41 mouse cellular contexts compared by ENCODE assay signal in genomic region chr3:103755351-103755750, GRCm38 (mm10). TPM values are rescaled to one million over a fixed set of nuclear protein-coding genes. Genes with fewer than 3 reads are reported as not detected.
"Had no signal": no experiment of that assay in that cellular context is flagged by ENCODE, and none has a peak within 500 bp of the region (broad histone marks: within the 10 kb centered on the region; RNA-seq: fewer than 3 reads in every experiment).

No protein-coding gene starts in this region.

- H3K4me3 ChIP-seq: forebrain, embryonic 15.5 days; hindbrain, embryonic 13.5 days; hindbrain, embryonic 15.5 days; kidney, embryonic 15.5 days; limb, embryonic 13.5 days; limb, embryonic 15.5 days; liver, embryonic 12.5 days had no signal

- H3K27me3 ChIP-seq: forebrain, embryonic 15.5 days; hindbrain, embryonic 13.5 days; hindbrain, embryonic 15.5 days; kidney, embryonic 15.5 days; limb, embryonic 13.5 days; limb, embryonic 15.5 days; liver, embryonic 12.5 days had no signal

- H3K9ac ChIP-seq: forebrain, embryonic 15.5 days; forebrain, postnatal 0 days; hindbrain, embryonic 13.5 days; hindbrain, embryonic 15.5 days; kidney, embryonic 15.5 days; limb, embryonic 13.5 days; limb, embryonic 15.5 days; liver, embryonic 12.5 days; liver, embryonic 14.5 days had no signal

- H3K4me2 ChIP-seq: forebrain, embryonic 15.5 days; heart, embryonic 11.5 days; hindbrain, embryonic 13.5 days; hindbrain, embryonic 15.5 days; kidney, embryonic 15.5 days; limb, embryonic 13.5 days; limb, embryonic 15.5 days; liver, embryonic 12.5 days had no signal

- DNase-seq: forebrain, postnatal 0 days; gastrocnemius, postnatal 14 days; gastrocnemius, postnatal 36 days; kidney, adult 11 months; kidney, adult 2 months; kidney, adult 9 months; kidney, postnatal 14 days; kidney, postnatal 36 days; layer of hippocampus, adult 9-11 months; layer of hippocampus, postnatal 36 days; left cerebral cortex, postnatal 4 days had no signal

- H3K27ac ChIP-seq: forebrain, embryonic 15.5 days; hindbrain, embryonic 13.5 days; hindbrain, embryonic 15.5 days; hindbrain, postnatal 0 days; kidney, embryonic 15.5 days; kidney, postnatal 0 days; limb, embryonic 13.5 days; limb, embryonic 15.5 days; liver, embryonic 12.5 days; liver, embryonic 14.5 days had no signal

- ATAC-seq: forebrain, embryonic 15.5 days; forebrain, postnatal 0 days; hindbrain, postnatal 0 days; intestine, embryonic 16.5 days; liver, embryonic 12.5 days had no signal

- H3K4me1 ChIP-seq: forebrain, embryonic 15.5 days; hindbrain, embryonic 13.5 days; hindbrain, embryonic 15.5 days; kidney, embryonic 15.5 days; limb, embryonic 13.5 days; limb, embryonic 15.5 days had no signal

- H3K9me3 ChIP-seq: forebrain, embryonic 15.5 days; hindbrain, embryonic 13.5 days; hindbrain, embryonic 15.5 days; kidney, embryonic 15.5 days; limb, embryonic 13.5 days; limb, embryonic 15.5 days; liver, embryonic 12.5 days had no signal

RNA-seq across cellular contexts. Expression of gene Gm10964, which starts 16.2 kb away (rescaled TPM):
- total RNA-seq: forebrain, postnatal 0 days; gastrocnemius, adult 18-20 months; gastrocnemius, adult 8-10 months; gastrocnemius, postnatal 14 days; gastrocnemius, postnatal 36 days; heart, adult 8-10 months; hematopoietic stem cell, adult 5-6 weeks; hindbrain, postnatal 0 days; layer of hippocampus, adult 18-20 months; layer of hippocampus, adult 8-10 months; layer of hippocampus, postnatal 14 days; layer of hippocampus, postnatal 36 days; left cerebral cortex, adult 18-20 months; left cerebral cortex, adult 8-10 months; left cerebral cortex, postnatal 10 days; left cerebral cortex, postnatal 25 days; left cerebral cortex, postnatal 4 days; liver, adult 2 months had no signal
- polyA plus RNA-seq: forebrain, embryonic 15.5 days; forebrain, postnatal 0 days; gonadal fat pad, adult 2 months; heart, embryonic 11.5 days; hindbrain, embryonic 11.5 days; hindbrain, embryonic 13.5 days; hindbrain, embryonic 15.5 days; hindbrain, postnatal 0 days; intestine, embryonic 14.5 days; intestine, embryonic 16.5 days; kidney, adult 2 months; kidney, embryonic 15.5 days; kidney, postnatal 0 days; large intestine, adult 2 months; limb, embryonic 11.5 days; limb, embryonic 13.5 days; limb, embryonic 15.5 days; liver, adult 2 months; liver, embryonic 12.5 days; liver, embryonic 14.5 days; liver, embryonic 16.5 days had no signal
